Mouse (Mus musculus) liver (tissue): ENCODE measurements around the gene Stoml1.
"Not testable (repeated sequence)": the region's sequence is repeated elsewhere in the genome, so short reads cannot be mapped to it uniquely, and the experiment has no call there.

Experiments used
- DNase-seq: peaks from one replicate; pipeline ENCODE4 v3.0.0-alpha.2; 2020; ENCODE audit warnings: mixed read lengths

Gene Stoml1

GRCm38 (mm10) chr9:58241780-58242485 is 11.0 kb upstream of the Stoml1 start:
- DNase-seq = peak; percentile 26

GRCm38 (mm10) chr9:58242696-58243095 is 10.3 kb upstream of the Stoml1 start:
- peak; percentile 27 for DNase-seq

GRCm38 (mm10) chr9:58243696-58244095 is 9.3 kb upstream of the Stoml1 start:
- no peak for DNase-seq

- DNase-seq = peak; percentile 75
Observed at GRCm38 (mm10) chr9:58246083-58246591, 6.8 kb upstream of the Stoml1 start.

DNA sequence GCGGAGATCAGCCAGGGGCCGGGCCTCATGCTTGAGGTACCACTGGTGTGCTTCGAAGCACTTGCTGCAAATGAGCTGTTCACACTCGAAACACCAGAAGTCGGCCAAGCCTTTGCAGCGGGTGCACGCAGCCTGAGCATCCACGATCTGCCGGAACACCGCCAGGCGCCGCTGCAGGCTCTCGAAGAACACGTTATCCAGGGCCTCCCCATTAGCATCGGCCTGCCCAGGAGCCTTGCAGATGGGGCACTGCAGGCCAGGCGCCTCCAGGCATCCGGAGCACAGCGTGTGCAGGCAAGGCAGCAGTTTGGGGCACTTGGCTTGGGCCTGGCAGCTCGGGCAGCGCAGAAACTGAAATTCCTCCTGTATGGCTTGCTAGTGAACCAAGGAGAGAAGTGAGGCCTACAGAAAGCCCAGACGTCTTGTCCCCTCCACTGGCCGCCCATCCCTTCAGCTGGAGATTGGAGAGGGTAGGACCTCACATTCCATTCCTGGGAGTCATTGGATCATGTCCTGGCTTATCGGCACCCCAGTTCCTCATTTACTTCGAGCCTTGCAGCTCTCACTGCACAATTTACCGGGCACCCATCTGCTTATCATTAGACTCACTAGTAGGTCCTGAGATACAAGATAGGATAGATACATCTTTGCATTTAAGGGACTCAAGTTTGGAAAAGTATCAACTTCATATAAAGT is 5.8 kb upstream of the Stoml1 start:
- DNase-seq = peak; percentile 93

DNA sequence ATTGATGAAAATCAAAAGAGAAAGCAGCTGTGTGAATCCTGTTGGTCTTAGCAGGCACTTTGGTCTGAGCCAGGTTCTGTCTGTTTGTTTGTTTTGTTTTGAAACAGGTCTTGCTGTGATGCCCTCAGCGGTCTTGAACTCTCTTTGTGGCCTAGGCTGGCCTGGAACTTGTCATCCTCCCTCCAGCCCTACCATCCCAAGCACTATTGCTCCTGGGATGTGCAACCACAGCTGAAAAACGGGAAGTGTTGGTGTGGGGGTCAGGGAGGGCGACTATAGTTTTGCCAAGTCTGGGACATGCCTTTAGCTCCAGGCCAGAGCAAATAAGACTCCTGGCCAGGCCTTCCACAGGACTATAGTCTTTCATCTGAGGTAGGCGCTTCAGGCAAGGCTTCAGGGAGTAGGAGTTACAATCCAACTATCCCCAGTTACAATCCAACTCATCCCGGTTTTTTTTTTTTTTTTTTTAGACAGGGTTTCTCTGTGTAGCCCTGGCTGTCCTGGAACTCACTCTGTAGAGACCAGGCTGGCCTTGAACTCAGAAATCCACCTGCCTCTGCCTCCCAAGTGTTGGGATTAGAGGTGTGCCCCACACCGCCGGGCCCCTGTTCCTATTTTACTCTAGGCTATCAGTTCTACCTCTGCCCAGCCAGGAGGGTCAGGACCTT is 4.1 kb upstream of the Stoml1 start:
- peak; percentile 51 for DNase-seq

DNA sequence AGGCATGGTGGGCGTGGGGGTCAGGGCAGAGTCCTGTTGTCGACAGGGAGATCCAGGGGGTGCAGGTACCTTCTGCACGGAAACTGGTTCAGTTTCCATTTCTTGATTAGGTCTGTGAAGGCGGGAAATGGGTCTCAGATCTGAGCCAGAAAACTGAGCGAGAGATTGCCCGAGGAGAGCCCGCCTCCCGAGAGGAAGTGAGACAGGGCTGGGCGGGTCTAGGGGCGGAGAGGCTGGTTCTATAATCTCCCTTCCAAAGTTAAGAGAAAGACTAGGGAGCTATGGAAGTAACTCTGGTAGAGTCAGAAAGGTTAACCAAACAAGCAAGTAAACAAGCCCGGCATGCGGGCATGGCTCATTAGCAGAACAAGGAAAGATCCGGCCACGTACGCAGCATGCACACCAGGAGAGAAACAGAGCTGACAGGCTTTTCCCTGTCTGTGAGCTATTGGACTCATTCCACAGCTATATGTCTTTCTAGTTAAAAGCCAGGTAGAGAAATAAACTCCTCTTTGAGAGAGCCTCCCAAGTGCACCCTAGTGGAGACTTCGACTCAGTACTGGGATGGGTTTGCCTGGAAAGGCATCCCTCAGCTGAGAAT is 3.3 kb upstream of the Stoml1 start, which contains the start of gene Pml:
Gene Pml, minus strand, starts transcription at position 195 of the 601 bp plus-strand sequence.
- peak; percentile 90 for DNase-seq

DNA sequence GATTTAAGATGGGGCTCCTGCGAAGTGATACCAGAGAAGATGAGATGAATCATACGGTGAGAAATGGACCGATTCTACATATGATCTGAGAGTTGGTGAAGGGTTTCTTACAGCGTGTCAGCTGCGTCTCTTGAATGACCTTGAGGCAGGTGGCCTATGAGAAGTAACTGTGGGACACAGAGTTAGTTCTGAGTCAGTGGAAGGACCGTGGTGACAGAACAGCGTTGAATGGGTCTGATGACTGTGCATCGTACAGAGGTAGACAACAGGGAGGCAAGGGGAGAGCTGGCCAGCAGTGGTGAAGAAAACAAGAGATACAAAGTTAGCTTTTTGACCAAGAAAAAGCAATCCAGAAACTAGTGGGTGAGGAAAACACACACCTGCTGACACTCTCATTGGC is 2.6 kb upstream of the Stoml1 start:
- DNase-seq = no peak

DNA sequence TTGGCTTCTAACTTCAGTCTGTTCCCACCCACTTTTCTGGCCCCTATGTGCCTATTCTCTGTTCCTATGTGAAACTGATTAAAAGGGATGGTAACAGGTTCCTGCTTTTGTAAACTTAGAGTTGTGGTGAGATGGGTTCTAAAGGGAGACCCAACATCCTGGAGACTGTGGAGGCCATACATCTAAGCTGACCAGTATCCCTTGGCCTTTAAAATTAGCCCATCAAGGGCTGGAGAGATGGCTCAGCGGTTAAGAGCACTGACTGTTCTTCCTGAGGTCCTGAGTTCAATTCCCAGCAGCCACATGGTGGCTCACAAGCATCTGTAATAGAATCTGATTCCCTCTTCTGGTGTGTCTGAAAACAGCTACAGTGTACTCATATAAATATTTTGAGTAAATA is 2.2 kb upstream of the Stoml1 start:
- not testable (repeated sequence) for DNase-seq

GRCm38 (mm10) chr9:58253805-58254122 is 800 bp downstream of the Stoml1 start:
- DNase-seq = not testable (repeated sequence)

GRCm38 (mm10) chr9:58255105-58255504 is 2.1 kb downstream of the Stoml1 start:
- DNase-seq = no peak

DNA sequence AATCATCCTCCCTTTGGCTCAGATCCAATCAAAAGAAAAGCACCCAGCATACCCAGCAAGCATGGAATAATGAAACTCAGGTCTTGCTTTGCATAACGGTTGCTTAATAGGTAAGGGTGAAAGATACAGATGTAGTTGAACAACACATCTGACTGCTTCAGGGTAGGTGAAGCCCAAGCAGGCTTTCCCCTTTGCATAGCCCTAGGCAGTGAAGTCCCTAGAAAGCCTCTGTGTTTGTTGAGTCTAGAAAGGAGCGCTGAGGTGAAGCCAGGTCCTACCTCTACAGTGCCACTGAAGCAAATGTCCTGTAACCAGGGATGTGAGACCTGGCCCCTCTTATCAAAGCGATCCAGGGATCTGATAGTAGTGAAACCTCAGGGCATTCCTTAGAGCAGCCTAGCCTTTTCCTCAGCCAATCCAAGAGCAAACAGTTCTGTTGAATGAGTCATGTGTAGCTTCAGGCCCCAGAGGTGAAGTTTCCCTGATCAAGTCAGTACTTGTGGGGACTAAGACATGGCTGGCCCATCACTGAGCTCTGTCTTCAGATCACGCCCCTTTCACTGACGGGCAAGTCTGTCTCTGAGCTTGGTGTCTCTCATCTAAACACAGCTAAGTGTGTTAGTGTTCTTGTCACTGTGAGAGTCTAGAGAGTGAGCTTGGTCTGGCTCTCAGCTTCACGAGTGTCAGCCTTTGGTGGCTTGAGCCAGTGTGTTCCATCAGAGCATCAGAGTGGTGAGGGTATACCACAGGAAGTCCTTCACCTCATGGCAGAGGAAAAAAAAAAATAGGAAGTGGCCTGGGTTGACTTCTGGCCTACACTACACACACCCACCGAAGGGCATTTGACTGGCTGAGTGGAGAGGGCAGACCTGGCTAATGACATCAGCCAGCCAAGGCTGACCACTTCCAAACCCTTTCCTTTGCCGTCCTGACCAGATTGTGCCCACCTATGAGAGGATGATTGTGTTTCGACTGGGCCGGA is 3.0 kb downstream of the Stoml1 start:
- no peak for DNase-seq

DNA sequence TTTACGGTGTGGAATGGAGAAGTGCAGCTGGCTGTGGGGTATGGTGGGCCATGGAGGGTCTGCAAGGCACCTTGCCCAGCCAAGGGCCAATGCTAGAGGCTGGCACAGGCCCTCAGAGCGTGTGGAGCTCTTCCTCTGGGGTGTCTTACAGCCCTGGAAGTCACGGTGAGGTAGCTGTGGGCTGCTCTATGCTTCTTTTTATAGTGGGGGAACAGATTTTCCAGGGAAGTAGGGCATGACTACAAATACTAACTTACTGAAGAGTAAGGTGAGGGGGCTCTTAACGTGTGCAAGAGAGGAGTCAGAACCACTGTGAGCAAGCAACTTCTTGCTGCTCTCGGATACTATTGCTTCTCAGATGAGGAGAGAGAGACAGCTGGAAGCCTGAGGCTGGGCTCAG is 9.5 kb downstream of the Stoml1 start:
- DNase-seq = no peak

- no peak for DNase-seq
Observed at GRCm38 (mm10) chr9:58265368-58265767, 12.4 kb downstream of the Stoml1 start.

GRCm38 (mm10) chr9:58266571-58267011 is 13.6 kb downstream of the Stoml1 start:
- DNase-seq = peak; percentile 48

DNA sequence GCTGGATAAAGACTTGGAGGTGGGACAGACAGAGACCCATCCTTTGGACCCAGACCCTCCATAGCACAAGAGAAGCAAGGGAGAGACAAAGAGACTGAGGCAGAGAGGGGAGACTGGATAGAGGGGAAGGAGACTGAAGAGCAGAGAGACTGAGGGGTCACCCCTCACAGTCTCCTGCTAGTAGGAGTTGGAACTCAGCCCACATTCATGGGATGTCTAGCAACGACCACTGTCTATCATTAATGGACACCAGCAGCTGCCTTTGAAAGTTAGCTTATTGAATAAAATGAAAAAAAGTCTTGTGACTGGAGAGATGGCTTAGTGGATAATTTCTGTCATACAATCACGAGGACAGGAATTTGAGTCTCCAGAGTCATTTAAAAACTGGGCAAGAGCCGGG is 14.1 kb downstream of the Stoml1 start:
- DNase-seq = no peak

- peak; percentile 75 for DNase-seq
Observed at GRCm38 (mm10) chr9:58268384-58269313, 15.7 kb downstream of the Stoml1 start.

GRCm38 (mm10) chr9:58270081-58270480 is 17.1 kb downstream of the Stoml1 start:
- no peak for DNase-seq

GRCm38 (mm10) chr9:58271109-58271508 is 18.1 kb downstream of the Stoml1 start:
- DNase-seq = no peak

- not testable (repeated sequence) for DNase-seq
Observed at GRCm38 (mm10) chr9:58271551-58271950, 18.6 kb downstream of the Stoml1 start.

DNA sequence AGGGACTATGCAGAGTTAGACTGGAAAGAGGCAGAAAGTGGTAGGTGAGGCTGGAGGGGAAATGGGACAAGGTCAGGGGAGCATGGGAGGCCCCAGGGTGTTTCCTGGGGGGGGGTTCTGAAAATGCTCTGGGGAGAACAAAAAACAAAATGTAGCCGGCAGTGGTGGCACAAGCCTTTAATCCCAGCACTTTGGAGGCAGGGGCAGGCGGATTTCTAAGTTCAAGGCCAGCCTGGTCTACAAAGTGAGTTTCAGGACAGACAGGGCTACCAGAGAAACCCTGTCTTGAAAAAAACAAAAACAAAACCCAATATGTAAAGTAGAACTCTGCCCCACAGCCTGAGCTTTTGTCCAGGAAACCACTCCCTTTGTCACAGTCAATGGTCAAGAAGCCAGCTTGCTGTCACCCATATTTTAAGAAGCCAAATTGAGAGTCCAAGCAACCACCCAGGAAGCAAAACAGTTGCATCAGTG is 19.1 kb downstream of the Stoml1 start:
- no peak for DNase-seq
